Mouse (Mus musculus): ENCODE data around the gene Gata5. TPM values are rescaled to one million over a fixed set of nuclear protein-coding genes. Genes with fewer than 3 reads are reported as not detected.

Gata5 gene
- not detected in 2 replicates for polyA plus RNA-seq (2015; fragmentation: Nextera tagmentation; extraction: Ambion mirVana)

- no peak within 1 kb of the TSS; the same call in 1 of the 2 replicates for H3K9ac ChIP-seq (replicated peaks)
- WGBS = under 1% methylated on average over 32 of the region's 33 CpGs
- ATAC-seq = 0 out of 2 replicates have a peak, but pooled peaks have one; percentile 43
These were observed at the start of gene Gata5 for GRCm38 (mm10) chr2:180334551-180334986. TSS of gene Gata5 (minus strand) at chr2:180334699.

GRCm38 (mm10) chr2:180376730-180377129 is 42.2 kb upstream of the Gata5 start:
- 87% methylated on average over 5 of the region's 5 CpGs for WGBS
- no peak overlapping the region for H3K4me3 ChIP-seq (replicated peaks)

More at GRCm38 (mm10) chr2:180334551-180334986, at the start of gene Gata5:
- Histone ChIP-seq H3K27me3 (peaks cover 90% of the 10 kb centered on the region), H3K9me3 (no peaks in the 10 kb centered on the region), H3K4me2 (replicated peaks) (peak within 1 kb of the TSS; percentile 58), H3K4me1 (replicated peaks) (peaks cover 21% of the 10 kb centered on the region), H3K36me3 (no peaks in the 10 kb centered on the region), H3K4me3 (replicated peaks) (peak within 1 kb of the TSS; percentile 33), H3K27ac (no peak within 1 kb of the TSS)

GRCm38 (mm10) chr2:180373256-180373655 is 38.8 kb upstream of the Gata5 start:
- no peak overlapping the region for H3K9ac ChIP-seq (replicated peaks)
- H3K27ac ChIP-seq = no peak overlapping the region
- H3K9me3 ChIP-seq = no peaks in the 10 kb centered on the region
- H3K4me2 ChIP-seq (replicated peaks) = no peak overlapping the region
- no peak overlapping the region for H3K4me3 ChIP-seq (replicated peaks)
- H3K4me1 ChIP-seq (replicated peaks) = no peaks in the 10 kb centered on the region
- ATAC-seq = no peak
- H3K36me3 ChIP-seq = no peaks in the 10 kb centered on the region
- WGBS = 87% methylated on average over 10 of the region's 10 CpGs
- H3K27me3 ChIP-seq = no peaks in the 10 kb centered on the region

More at GRCm38 (mm10) chr2:180376730-180377129, 42.2 kb upstream of the Gata5 start:
- no peak overlapping the region for H3K9ac ChIP-seq (replicated peaks)
- H3K4me1 ChIP-seq (replicated peaks) = no peaks in the 10 kb centered on the region
- ATAC-seq = no peak
- H3K27ac ChIP-seq = no peak overlapping the region
- no peaks in the 10 kb centered on the region for H3K9me3 ChIP-seq
- no peaks in the 10 kb centered on the region for H3K36me3 ChIP-seq
- no peak overlapping the region for H3K4me2 ChIP-seq (replicated peaks)
- H3K27me3 ChIP-seq = no peaks in the 10 kb centered on the region; the same call in 1 of the 2 replicates

GRCm38 (mm10) chr2:180368359-180368758 is 33.9 kb upstream of the Gata5 start:
- no peaks in the 10 kb centered on the region for H3K9me3 ChIP-seq
- no peaks in the 10 kb centered on the region for H3K36me3 ChIP-seq
- no peak overlapping the region for H3K9ac ChIP-seq (replicated peaks)
- no peaks in the 10 kb centered on the region for H3K27me3 ChIP-seq
- H3K4me3 ChIP-seq (replicated peaks) = no peak overlapping the region
- no peak overlapping the region for H3K4me2 ChIP-seq (replicated peaks)
- H3K4me1 ChIP-seq (replicated peaks) = no peaks in the 10 kb centered on the region
- no peak for ATAC-seq
- 80% methylated on average over 5 of the region's 5 CpGs for WGBS
- no peak overlapping the region for H3K27ac ChIP-seq

GRCm38 (mm10) chr2:180367350-180367749 is 32.9 kb upstream of the Gata5 start:
- no peaks in the 10 kb centered on the region for H3K9me3 ChIP-seq
- WGBS = 83% methylated on average over 4 of the region's 4 CpGs
- no peak for ATAC-seq
- no peak overlapping the region for H3K4me2 ChIP-seq (replicated peaks)
- no peak overlapping the region for H3K9ac ChIP-seq (replicated peaks)
- H3K4me1 ChIP-seq (replicated peaks) = no peaks in the 10 kb centered on the region
- H3K27ac ChIP-seq = no peak overlapping the region
- H3K27me3 ChIP-seq = no peaks in the 10 kb centered on the region
- H3K36me3 ChIP-seq = no peaks in the 10 kb centered on the region
- no peak overlapping the region for H3K4me3 ChIP-seq (replicated peaks)

- WGBS = 85% methylated on average over 3 of the region's 3 CpGs
- no peak overlapping the region for H3K27ac ChIP-seq
- no peak for ATAC-seq
These were observed 28.9 kb upstream of the Gata5 start for GRCm38 (mm10) chr2:180363434-180363720.

GRCm38 (mm10) chr2:180362585-180363433 is 28.3 kb upstream of the Gata5 start:
- ATAC-seq = no peak
- no peak overlapping the region for H3K4me2 ChIP-seq (replicated peaks)
- no peak overlapping the region for H3K9ac ChIP-seq (replicated peaks)
- H3K27me3 ChIP-seq = peaks cover 3% of the 10 kb centered on the region; the same call in 1 of the 2 replicates
- H3K4me1 ChIP-seq (replicated peaks) = no peaks in the 10 kb centered on the region
- H3K27ac ChIP-seq = no peak overlapping the region
- H3K4me3 ChIP-seq (replicated peaks) = no peak overlapping the region
- H3K9me3 ChIP-seq = no peaks in the 10 kb centered on the region
- WGBS = 76% methylated on average over 7 of the region's 7 CpGs
- no peaks in the 10 kb centered on the region for H3K36me3 ChIP-seq

More at GRCm38 (mm10) chr2:180363434-180363720, 28.9 kb upstream of the Gata5 start:
- H3K4me1 ChIP-seq (replicated peaks) = no peaks in the 10 kb centered on the region
- no peak overlapping the region for H3K4me3 ChIP-seq (replicated peaks)
- H3K9ac ChIP-seq (replicated peaks) = no peak overlapping the region
- H3K27me3 ChIP-seq = peaks cover 1% of the 10 kb centered on the region; the same call in 1 of the 2 replicates
- H3K36me3 ChIP-seq = no peaks in the 10 kb centered on the region
- H3K9me3 ChIP-seq = no peaks in the 10 kb centered on the region
- no peak overlapping the region for H3K4me2 ChIP-seq (replicated peaks)

- no peak overlapping the region for H3K27ac ChIP-seq
- no peaks in the 10 kb centered on the region for H3K36me3 ChIP-seq
- no peaks in the 10 kb centered on the region for H3K9me3 ChIP-seq
- no peak overlapping the region for H3K4me2 ChIP-seq (replicated peaks)
- no peaks in the 10 kb centered on the region for H3K4me1 ChIP-seq (replicated peaks)
- 11% methylated on average over 4 of the region's 4 CpGs for WGBS
- no peak for ATAC-seq
- H3K4me3 ChIP-seq (replicated peaks) = no peak overlapping the region
- H3K27me3 ChIP-seq = peaks cover 3% of the 10 kb centered on the region; the same call in 1 of the 2 replicates
- H3K9ac ChIP-seq (replicated peaks) = no peak overlapping the region; the same call in 1 of the 2 replicates
These were observed 24.6 kb upstream of the Gata5 start for GRCm38 (mm10) chr2:180359062-180359461.

- Histone ChIP-seq H3K9ac (replicated peaks) (no peak overlapping the region), H3K9me3 (no peaks in the 10 kb centered on the region), H3K4me2 (replicated peaks) (peak overlapping the region; percentile 20; the same call in 1 of the 2 replicates), H3K4me3 (replicated peaks) (no peak overlapping the region), H3K27ac (no peak overlapping the region), H3K4me1 (replicated peaks) (no peaks in the 10 kb centered on the region), H3K36me3 (no peaks in the 10 kb centered on the region), H3K27me3 (peaks cover 10% of the 10 kb centered on the region; the same call in 1 of the 2 replicates)
- peak; percentile 50; the same call in 1 of the 2 replicates for ATAC-seq
- 52% methylated on average over 20 of the region's 20 CpGs for WGBS
These were observed 18.8 kb upstream of the Gata5 start for GRCm38 (mm10) chr2:180353338-180353737.

- Histone ChIP-seq H3K9ac (replicated peaks) (no peak overlapping the region), H3K36me3 (no peaks in the 10 kb centered on the region), H3K9me3 (no peaks in the 10 kb centered on the region), H3K4me3 (replicated peaks) (no peak overlapping the region), H3K4me2 (replicated peaks) (no peak overlapping the region), H3K27ac (no peak overlapping the region), H3K4me1 (replicated peaks) (no peaks in the 10 kb centered on the region), H3K27me3 (peaks cover 9% of the 10 kb centered on the region; the same call in 1 of the 2 replicates)
- ATAC-seq = no peak
- WGBS = 60% methylated on average over 2 of the region's 2 CpGs
These were observed 16.2 kb upstream of the Gata5 start for GRCm38 (mm10) chr2:180350700-180351099.

- Histone ChIP-seq H3K9ac (replicated peaks) (no peak overlapping the region), H3K4me1 (replicated peaks) (0 out of 2 replicates have a peak, but pooled peaks cover 4% of the 10 kb centered on the region), H3K4me3 (replicated peaks) (no peak overlapping the region), H3K27me3 (peaks cover 4% of the 10 kb centered on the region; the same call in 1 of the 2 replicates), H3K27ac (no peak overlapping the region), H3K4me2 (replicated peaks) (no peak overlapping the region), H3K36me3 (no peaks in the 10 kb centered on the region), H3K9me3 (no peaks in the 10 kb centered on the region)
- WGBS = 27% methylated on average over 9 of the region's 9 CpGs
- peak; percentile 82 for ATAC-seq
These were observed 12.5 kb upstream of the Gata5 start for GRCm38 (mm10) chr2:180346820-180347497.

- Histone ChIP-seq H3K9ac (replicated peaks) (no peak overlapping the region), H3K4me1 (replicated peaks) (0 out of 2 replicates have a peak, but pooled peaks cover 4% of the 10 kb centered on the region), H3K4me2 (replicated peaks) (no peak overlapping the region), H3K27me3 (peaks cover 15% of the 10 kb centered on the region), H3K27ac (no peak overlapping the region), H3K4me3 (replicated peaks) (no peak overlapping the region), H3K9me3 (no peaks in the 10 kb centered on the region), H3K36me3 (no peaks in the 10 kb centered on the region)
- 88% methylated on average over 13 of the region's 13 CpGs for WGBS
- no peak for ATAC-seq
These were observed 8.6 kb upstream of the Gata5 start for GRCm38 (mm10) chr2:180343092-180343491.

All from midbrain, embryonic 13.5 days (tissue).